Mouse (Mus musculus) midbrain, embryonic 11.5 days (tissue): ENCODE measurements around the gene Slc15a3. TPM values are rescaled to one million over a fixed set of nuclear protein-coding genes. Genes with fewer than 3 reads are reported as not detected.

Source experiments
- ATAC-seq: fragments of 200-750 bp; cut with Nextera tagmentation; 2 replicates; pipeline ENCODE4 v1.8.0; 2017; ENCODE audit warnings: moderate TSS enrichment, moderate library complexity; ENCODE audit not compliant: low FRiP score
- DNase-seq: peaks from one replicate; pipeline ENCODE4 v3.0.0; 2015; ENCODE audit warnings: low spot score; ENCODE audit errors: missing footprints
- H3K27ac ChIP-seq: fragments of 300-500 bp; sonication (generic); 2 replicates; pipeline ENCODE4 v1.5.1; 2014; ENCODE audit warnings: low read depth, low read length
- H3K27me3 ChIP-seq: fragments of 300-500 bp; sonication (generic); 2 replicates; pipeline ENCODE4 v1.6.1; 2014; ENCODE audit warnings: mild to moderate bottlenecking, low read length, moderate library complexity, mixed read lengths; ENCODE audit not compliant: control insufficient read depth, insufficient read depth
- H3K36me3 ChIP-seq: fragments of 300-500 bp; sonication (generic); 2 replicates; pipeline ENCODE4 v1.6.1; 2014; ENCODE audit warnings: mild to moderate bottlenecking, low read length, moderate library complexity, mixed read lengths; ENCODE audit not compliant: control insufficient read depth, insufficient read depth
- H3K4me1 ChIP-seq: fragments of 300-500 bp; sonication (generic); 2 replicates; pipeline ENCODE4 v1.6.1; 2014; ENCODE audit warnings: low read length; ENCODE audit not compliant: control insufficient read depth, insufficient read depth
- H3K4me2 ChIP-seq: fragments of 300-500 bp; sonication (generic); 2 replicates; pipeline ENCODE4 v1.6.1; 2014; ENCODE audit warnings: mild to moderate bottlenecking, moderate library complexity
- H3K4me3 ChIP-seq: fragments of 300-500 bp; sonication (generic); 2 replicates; pipeline ENCODE4 v1.5.1; 2014; ENCODE audit warnings: low read depth, low read length
- H3K9ac ChIP-seq: fragments of 300-500 bp; sonication (generic); 2 replicates; pipeline ENCODE4 v1.6.1; 2014; ENCODE audit warnings: low read length
- H3K9me3 ChIP-seq: fragments of 300-500 bp; sonication (generic); 2 replicates; pipeline ENCODE4 v1.6.1; 2016; ENCODE audit warnings: low read length; ENCODE audit not compliant: control insufficient read depth
- WGBS: fragments of 180-500 bp; shearing (Covaris S2); extraction: QIAGEN DNeasy Blood & Tissue Kit; methylation state at CpG from one replicate; pipeline ENCODE4 v1.1.7; 2014; 5-methylcytosine and 5-hydroxymethylcytosine counted together
- polyA plus RNA-seq: library from polyadenylated mRNA; unstranded; fragments of >200 nt; fragmentation: Nextera tagmentation; extraction: Ambion mirVana; gene quantifications from 2 replicates; pipeline ENCODE4 v1.2.1, GENCODE M21; 2014

Slc15a3 gene
- 0.18 and 0.25 TPM in 2 replicates for polyA plus RNA-seq

DNA sequence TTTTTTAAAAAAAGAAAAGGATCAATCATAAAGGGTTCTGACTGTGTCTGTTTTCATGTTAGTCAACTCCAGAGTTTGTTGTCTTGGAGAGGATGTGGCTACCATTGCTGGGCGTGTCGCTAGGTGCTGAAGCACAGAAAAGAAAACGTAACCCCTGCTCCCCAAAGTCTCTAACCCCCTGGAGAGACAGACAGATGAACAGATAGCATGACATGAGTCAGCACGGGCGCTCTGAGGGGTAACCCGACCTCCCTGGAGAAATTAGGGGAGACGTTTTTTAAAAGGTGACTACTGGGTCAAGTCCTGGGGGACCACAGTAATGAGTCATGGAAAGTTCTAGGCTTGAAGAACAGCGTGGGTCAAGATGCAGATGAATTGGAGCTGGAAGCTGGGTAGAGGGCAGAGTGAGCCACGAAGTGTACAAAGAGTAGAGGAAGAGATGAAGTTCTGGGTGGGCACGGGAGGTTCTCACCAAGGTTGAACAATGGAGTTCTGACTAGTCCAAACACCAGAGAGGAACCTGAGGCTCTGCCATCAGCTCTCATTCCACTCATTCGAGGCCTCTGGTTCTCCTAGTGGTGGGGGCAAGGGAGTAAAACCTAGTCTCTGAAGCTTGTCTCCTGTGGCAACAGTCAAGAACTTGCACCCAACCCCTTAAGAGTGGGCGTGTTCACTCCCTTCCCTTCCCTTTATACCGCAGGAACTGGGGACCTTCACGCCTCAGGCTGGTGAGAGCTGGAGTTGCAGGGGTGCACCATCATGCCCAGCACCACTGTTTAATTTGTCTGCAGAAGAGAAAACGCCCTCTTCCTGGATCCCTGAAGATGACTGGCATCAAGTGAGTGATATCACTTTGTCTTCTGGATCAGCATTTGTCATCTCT is at the start of gene Slc15a3:
Gene Slc15a3 (plus strand): TSS at position 718 of the 883 bp plus-strand sequence.
- Histone ChIP-seq H3K36me3 (no peaks in the 10 kb centered on the region), H3K27ac (no peak within 1 kb of the TSS), H3K9me3 (no peaks in the 10 kb centered on the region), H3K4me2 (no peak within 1 kb of the TSS), H3K4me3 (no peak within 1 kb of the TSS), H3K27me3 (no peaks in the 10 kb centered on the region; the same call in 1 of the 2 replicates), H3K9ac (no peak within 1 kb of the TSS), H3K4me1 (no peaks in the 10 kb centered on the region)
- WGBS: 83% methylated on average over 15 of the region's 15 CpGs
- peak; percentile 49 for DNase-seq
- no peak for ATAC-seq

DNA sequence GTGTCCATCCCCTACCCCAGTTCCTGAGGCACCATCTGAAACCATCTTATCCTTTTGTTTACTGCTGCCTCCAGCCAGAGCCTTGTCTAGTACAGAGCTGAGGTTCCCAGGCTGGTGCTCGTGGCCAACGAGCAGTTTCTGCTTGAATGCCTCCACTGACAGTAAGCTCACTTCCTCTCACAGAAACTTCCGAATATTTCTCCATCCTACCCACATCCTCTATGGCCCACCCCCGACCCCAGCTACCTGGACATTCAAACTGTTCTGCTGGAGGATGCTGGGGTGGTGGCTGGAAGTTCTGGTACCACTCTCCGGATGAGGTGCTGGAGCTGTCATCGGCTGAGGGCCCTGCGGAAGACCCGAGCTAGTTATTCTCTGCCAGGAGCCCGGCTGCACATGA is 49.2 kb upstream of the Slc15a3 start:
- Histone ChIP-seq H3K4me2 (no peak overlapping the region), H3K4me3 (no peak overlapping the region), H3K36me3 (no peaks in the 10 kb centered on the region), H3K9ac (no peak overlapping the region), H3K27ac (no peak overlapping the region), H3K9me3 (no peaks in the 10 kb centered on the region), H3K27me3 (no peaks in the 10 kb centered on the region), H3K4me1 (no peaks in the 10 kb centered on the region; the same call in 1 of the 2 replicates)
- DNase-seq (no peak), ATAC-seq (no peak)
- 70% methylated on average over 9 of the region's 9 CpGs for WGBS

DNA sequence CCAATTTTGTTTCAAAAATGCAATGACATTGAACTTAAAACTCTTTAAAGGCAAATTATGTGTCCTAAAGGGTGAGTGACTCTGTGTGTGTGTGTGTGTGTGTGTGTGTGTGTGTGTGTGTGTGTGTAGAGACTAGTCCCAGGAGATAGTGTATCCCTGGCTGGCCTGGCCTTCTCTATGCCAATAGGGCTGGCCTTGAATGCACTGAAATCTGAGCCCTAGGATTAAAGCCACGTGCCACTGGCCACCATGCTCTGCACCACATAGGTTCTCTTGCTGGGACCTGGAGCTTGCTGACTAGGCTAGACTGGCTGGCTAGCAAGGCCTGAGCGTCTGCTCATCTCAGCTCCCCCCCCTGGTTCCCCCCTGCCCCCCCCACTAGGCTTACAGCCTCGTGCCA is 46.5 kb upstream of the Slc15a3 start:
- Histone ChIP-seq H3K36me3 (no peaks in the 10 kb centered on the region), H3K27ac (no peak overlapping the region), H3K9ac (no peak overlapping the region), H3K27me3 (no peaks in the 10 kb centered on the region), H3K4me1 (no peaks in the 10 kb centered on the region; the same call in 1 of the 2 replicates), H3K9me3 (no peaks in the 10 kb centered on the region), H3K4me2 (no peak overlapping the region), H3K4me3 (no peak overlapping the region)
- DNase-seq: no peak
- WGBS: 48% methylated on average over 3 of the region's 3 CpGs
- ATAC-seq: no peak; the same call in 1 of the 2 replicates

DNA sequence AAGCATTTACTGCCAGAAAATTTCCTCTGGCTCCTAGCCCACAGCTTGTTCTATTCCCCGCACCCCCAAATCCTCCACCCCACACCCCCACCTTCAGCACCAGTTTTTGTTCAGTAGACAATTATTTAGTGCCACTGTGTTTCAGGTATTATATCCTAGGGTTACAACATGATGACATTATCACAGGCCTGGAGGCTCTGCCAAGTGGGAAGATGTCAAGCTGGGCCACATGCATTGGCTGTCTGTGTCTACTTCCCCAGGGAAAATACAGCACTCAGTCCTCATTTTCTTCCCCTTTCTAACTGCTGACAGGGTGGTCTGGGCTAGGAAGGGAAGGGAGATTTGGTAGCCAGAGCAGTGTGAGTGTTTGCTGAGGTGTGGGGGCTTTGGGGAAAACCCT is 44.6 kb upstream of the Slc15a3 start:
- no peak for DNase-seq
- no peaks in the 10 kb centered on the region for H3K36me3 ChIP-seq
- no peak for ATAC-seq

DNA sequence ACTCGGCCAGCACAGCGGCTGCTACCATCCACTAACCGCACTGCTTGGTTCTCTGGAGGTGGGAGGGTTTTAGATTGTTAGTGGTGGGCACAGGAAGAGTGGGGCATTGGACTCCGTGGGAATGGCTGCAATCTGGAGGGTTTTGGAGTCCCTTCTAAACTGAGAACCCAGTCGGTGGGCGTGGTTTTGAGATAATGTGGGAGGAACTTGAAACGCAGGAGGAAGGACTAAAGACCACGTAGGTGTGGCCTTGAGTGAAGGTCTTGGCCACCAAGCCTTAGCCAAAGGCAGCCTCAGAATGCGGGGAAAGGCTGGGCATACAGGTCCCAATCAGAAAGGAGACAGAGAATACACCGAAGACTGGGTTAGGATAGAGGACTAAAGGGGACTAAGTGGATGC is 41.0 kb upstream of the Slc15a3 start:
- H3K27me3 ChIP-seq: no peaks in the 10 kb centered on the region
- no peak overlapping the region for H3K9ac ChIP-seq
- H3K36me3 ChIP-seq: no peaks in the 10 kb centered on the region
- no peaks in the 10 kb centered on the region for H3K4me1 ChIP-seq
- ATAC-seq (no peak), DNase-seq (peak; percentile 47)
- H3K27ac ChIP-seq: no peak overlapping the region
- no peaks in the 10 kb centered on the region for H3K9me3 ChIP-seq
- WGBS: 72% methylated on average over 10 of the region's 10 CpGs
- H3K4me3 ChIP-seq: no peak overlapping the region
- H3K4me2 ChIP-seq: no peak overlapping the region

More for the DNA sequence above, 44.6 kb upstream of the Slc15a3 start:
- Histone ChIP-seq H3K4me1 (no peaks in the 10 kb centered on the region), H3K4me2 (no peak overlapping the region), H3K27ac (no peak overlapping the region), H3K9ac (no peak overlapping the region), H3K27me3 (no peaks in the 10 kb centered on the region), H3K9me3 (no peaks in the 10 kb centered on the region), H3K4me3 (no peak overlapping the region)
- WGBS: 97% methylated on average over 1 of the region's 1 CpGs

DNA sequence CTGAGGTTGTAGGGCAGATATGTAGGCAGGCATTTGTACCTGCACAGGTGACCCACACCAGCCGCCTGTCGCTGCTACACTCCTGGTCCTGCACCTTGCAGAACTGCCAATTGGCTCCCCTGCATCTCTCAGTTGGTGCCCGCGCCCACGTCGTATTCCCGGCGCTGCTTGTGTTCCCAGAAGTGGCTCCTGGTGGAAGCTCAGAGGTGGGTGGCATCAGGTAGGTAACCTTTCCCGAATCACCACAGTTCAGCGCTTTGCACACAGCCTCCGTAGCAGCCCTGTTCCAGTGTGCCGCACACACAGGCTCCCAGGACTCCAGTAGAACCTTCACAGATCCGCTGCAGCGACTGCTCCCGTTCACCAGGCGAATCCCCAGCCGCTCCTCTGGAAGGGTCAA is 40.4 kb upstream of the Slc15a3 start:
- H3K27ac ChIP-seq: no peak overlapping the region
- H3K4me3 ChIP-seq: no peak overlapping the region
- H3K36me3 ChIP-seq: no peaks in the 10 kb centered on the region
- no peak overlapping the region for H3K4me2 ChIP-seq
- no peak overlapping the region for H3K9ac ChIP-seq
- no peaks in the 10 kb centered on the region for H3K27me3 ChIP-seq
- no peaks in the 10 kb centered on the region for H3K4me1 ChIP-seq
- peak; percentile 61 for DNase-seq
- no peak for ATAC-seq
- no peaks in the 10 kb centered on the region for H3K9me3 ChIP-seq
- WGBS: 94% methylated on average over 17 of the region's 17 CpGs

DNA sequence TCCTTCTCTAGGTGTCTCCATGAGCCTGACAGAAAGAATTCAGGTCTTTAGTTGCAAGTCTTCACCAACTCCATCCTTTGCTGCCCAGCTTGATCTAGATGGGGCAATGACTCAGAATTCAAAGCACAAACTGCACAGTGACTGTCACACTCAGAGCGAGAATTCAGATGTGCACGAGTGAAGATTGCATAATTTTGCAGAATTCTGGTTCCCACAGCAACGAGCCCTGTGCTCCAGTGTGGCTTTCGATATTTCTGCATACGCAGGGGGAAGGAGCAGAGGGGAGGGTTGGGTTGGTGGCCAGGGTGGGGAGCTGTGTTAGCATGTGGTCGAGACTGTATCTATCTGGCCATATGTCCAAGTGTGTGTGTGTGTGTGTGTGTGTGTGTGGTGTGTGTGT is 38.5 kb upstream of the Slc15a3 start:
- H3K9ac ChIP-seq: no peak overlapping the region
- H3K4me3 ChIP-seq: no peak overlapping the region
- H3K27me3 ChIP-seq: no peaks in the 10 kb centered on the region
- WGBS: 75% methylated on average over 6 of the region's 6 CpGs
- DNase-seq: peak; percentile 33
- H3K4me1 ChIP-seq: no peaks in the 10 kb centered on the region
- ATAC-seq: no peak
- no peak overlapping the region for H3K27ac ChIP-seq
- no peak overlapping the region for H3K4me2 ChIP-seq
- H3K36me3 ChIP-seq: no peaks in the 10 kb centered on the region
- no peaks in the 10 kb centered on the region for H3K9me3 ChIP-seq

DNA sequence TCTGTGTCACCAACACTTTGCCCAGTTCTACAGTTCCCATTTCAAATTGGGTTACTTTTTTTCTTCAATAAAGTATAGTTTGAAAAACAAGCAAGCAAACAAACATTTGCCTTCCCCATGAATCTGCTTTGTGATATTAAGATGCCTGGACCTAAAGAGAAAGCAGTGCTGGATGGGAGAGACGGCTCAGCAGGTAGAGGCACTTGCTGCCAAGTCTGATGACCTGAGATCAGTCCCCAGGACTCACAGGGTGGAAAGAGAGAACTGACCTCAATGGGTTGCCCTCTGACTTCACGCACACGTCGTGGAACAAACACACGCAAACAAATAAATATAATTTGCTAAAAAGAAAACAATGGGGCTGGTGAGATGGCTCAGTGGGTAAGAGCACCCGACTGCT is 37.6 kb upstream of the Slc15a3 start:
- Histone ChIP-seq H3K36me3 (no peaks in the 10 kb centered on the region), H3K27ac (no peak overlapping the region), H3K4me2 (no peak overlapping the region), H3K4me3 (no peak overlapping the region), H3K27me3 (no peaks in the 10 kb centered on the region), H3K9me3 (no peaks in the 10 kb centered on the region), H3K4me1 (no peaks in the 10 kb centered on the region), H3K9ac (no peak overlapping the region)
- 86% methylated on average over 6 of the region's 6 CpGs for WGBS
- DNase-seq (no peak), ATAC-seq (no peak)

DNA sequence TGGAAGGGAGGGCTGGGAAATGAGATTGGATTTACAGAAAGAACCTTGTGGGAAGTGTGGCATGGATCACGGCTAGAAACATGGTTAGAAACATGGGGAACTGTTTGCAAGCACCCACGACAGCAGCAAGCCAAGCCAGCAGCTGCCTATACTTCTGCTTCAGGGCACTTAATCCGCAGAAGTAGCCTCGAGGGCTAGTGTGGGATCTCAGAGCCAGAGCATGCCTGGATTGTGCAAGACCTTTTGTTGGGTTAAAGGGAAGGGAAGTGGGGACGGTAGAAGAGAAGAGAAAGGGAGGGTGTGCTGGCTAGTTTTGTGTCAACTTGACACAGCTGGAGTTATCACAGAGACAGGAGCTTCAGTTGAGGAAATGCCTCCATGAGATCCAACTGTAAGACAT is 35.8 kb upstream of the Slc15a3 start:
- Histone ChIP-seq H3K9ac (no peak overlapping the region), H3K4me1 (no peaks in the 10 kb centered on the region), H3K4me2 (no peak overlapping the region), H3K36me3 (no peaks in the 10 kb centered on the region), H3K27me3 (no peaks in the 10 kb centered on the region), H3K9me3 (no peaks in the 10 kb centered on the region), H3K27ac (no peak overlapping the region), H3K4me3 (no peak overlapping the region)
- DNase-seq: peak; percentile 53
- WGBS: 76% methylated on average over 5 of the region's 5 CpGs
- ATAC-seq: no peak
